18 mouse cellular contexts compared by ENCODE assay signal in the genomic region with DNA sequence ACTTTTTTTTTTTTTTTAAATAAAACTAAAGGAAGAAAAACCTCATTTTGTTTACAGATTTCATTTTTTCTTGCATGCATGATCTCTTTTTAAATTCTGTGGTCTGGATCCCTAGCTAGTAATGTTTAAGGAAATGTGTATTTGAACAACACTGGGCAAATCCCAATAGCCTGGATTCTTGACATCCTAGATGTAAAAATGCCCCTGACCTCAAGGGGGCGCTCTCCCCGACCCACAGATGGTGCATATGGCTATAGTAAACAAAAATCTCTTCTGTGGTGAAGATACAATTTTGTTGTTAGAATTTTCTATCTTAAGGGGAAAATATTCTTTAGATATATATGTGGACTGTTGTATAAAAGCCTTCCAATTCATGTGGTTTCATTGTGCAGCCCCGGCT.
DNase-seq lines count a peak whose midpoint lies in the region; ATAC-seq and TF ChIP-seq lines count a peak whose summit lies in the region.
"Had no signal": no experiment of that assay in that cellular context is flagged by ENCODE, and none has a peak within 500 bp of the region (broad histone marks: within the 10 kb centered on the region; RNA-seq: fewer than 3 reads in every experiment).

No protein-coding gene starts in this region.

- no peaks in the 10 kb centered on the region for H3K9me3 ChIP-seq in hindbrain, postnatal 0 days (ENCODE audit: low read length)
- no peaks in the 10 kb centered on the region for H3K9me3 ChIP-seq in hindbrain, embryonic 10.5 days
- H3K9me3 ChIP-seq: embryonic facial prominence, embryonic 12.5 days; forebrain, embryonic 12.5 days; heart, embryonic 15.5 days; liver, embryonic 13.5 days; megakaryocyte, embryonic 14.5 days had no signal

- no peaks in the 10 kb centered on the region for H3K27me3 ChIP-seq in hindbrain, postnatal 0 days (ENCODE audit: insufficient read depth, low read length)
- no peaks in the 10 kb centered on the region for H3K27me3 ChIP-seq in hindbrain, embryonic 10.5 days (ENCODE audit: insufficient read depth, poor library complexity, severe bottlenecking)
- H3K27me3 ChIP-seq: embryonic facial prominence, embryonic 12.5 days; forebrain, embryonic 12.5 days; heart, embryonic 15.5 days; liver, embryonic 13.5 days; megakaryocyte, embryonic 14.5 days had no signal

- no peaks in the 10 kb centered on the region for H3K36me3 ChIP-seq in hindbrain, postnatal 0 days (ENCODE audit: insufficient read depth, low read length)
- no peaks in the 10 kb centered on the region for H3K36me3 ChIP-seq in hindbrain, embryonic 10.5 days
- H3K36me3 ChIP-seq: embryonic facial prominence, embryonic 12.5 days; forebrain, embryonic 12.5 days; heart, embryonic 15.5 days; liver, embryonic 13.5 days had no signal

- no peak overlapping the region for H3K9ac ChIP-seq in hindbrain, postnatal 0 days (replicated peaks; ENCODE audit: low read length)
- H3K9ac ChIP-seq: embryonic facial prominence, embryonic 12.5 days; forebrain, embryonic 12.5 days; heart, embryonic 15.5 days; liver, embryonic 13.5 days had no signal

- H3K27ac ChIP-seq in hindbrain, postnatal 0 days: no peak overlapping the region
- H3K27ac ChIP-seq in hindbrain, embryonic 10.5 days: no peak overlapping the region
- H3K27ac ChIP-seq: embryonic facial prominence, embryonic 12.5 days; forebrain, embryonic 12.5 days; heart, embryonic 15.5 days; liver, embryonic 13.5 days had no signal

- no peak for DNase-seq in hindbrain, postnatal 0 days (ENCODE audit: low spot score)
- DNase-seq in hindbrain, embryonic 10.5 days (ENCODE audit: low spot score): no peak
- peak; percentile 13 for DNase-seq in thymus, postnatal 4 days
- DNase-seq in thymus, postnatal 25 days: no peak
- DNase-seq in WW6 (ENCODE audit: low read depth, low spot score): peak; percentile 4
- no peak for DNase-seq in right cerebral cortex, postnatal 10 days (ENCODE audit: low spot score in 2 of 2)
- DNase-seq in spleen, postnatal 4 days (ENCODE audit: low spot score in 2 of 2): no peak
- DNase-seq: adrenal gland, postnatal 36 days; cerebellum, adult 9-10 months; gastrocnemius, postnatal 25 days; kidney, postnatal 25 days; liver, embryonic 13.5 days had no signal

- no peaks in the 10 kb centered on the region for H3K4me1 ChIP-seq in hindbrain, postnatal 0 days (ENCODE audit: insufficient read depth, low read length)
- H3K4me1 ChIP-seq in hindbrain, embryonic 10.5 days (replicated peaks): no peaks in the 10 kb centered on the region
- H3K4me1 ChIP-seq: embryonic facial prominence, embryonic 12.5 days; heart, embryonic 15.5 days; liver, embryonic 13.5 days; megakaryocyte, embryonic 14.5 days had no signal

- ATAC-seq in hindbrain, postnatal 0 days: no peak
- ATAC-seq in megakaryocyte-erythroid progenitor cell, adult 5-6 weeks (replicated peaks; ENCODE audit: low FRiP score, low TSS enrichment, poor library complexity, severe bottlenecking): no peak
- ATAC-seq: hindbrain, embryonic 16.5 days had no signal

- H3K4me3 ChIP-seq in hindbrain, postnatal 0 days (ENCODE audit: low read length): no peak overlapping the region
- H3K4me3 ChIP-seq in hindbrain, embryonic 10.5 days: no peak overlapping the region
- H3K4me3 ChIP-seq: embryonic facial prominence, embryonic 12.5 days; forebrain, embryonic 12.5 days; heart, embryonic 15.5 days; liver, embryonic 13.5 days; megakaryocyte, embryonic 14.5 days had no signal

- 33% methylated on average over 3 of the region's 3 CpGs for WGBS in hindbrain, postnatal 0 days
- WGBS in hindbrain, embryonic 10.5 days: 38% methylated on average over 3 of the region's 3 CpGs

- H3K4me2 ChIP-seq in hindbrain, postnatal 0 days (ENCODE audit: low read depth, low read length): no peak overlapping the region
- H3K4me2 ChIP-seq: embryonic facial prominence, embryonic 12.5 days; forebrain, embryonic 12.5 days; heart, embryonic 15.5 days; liver, embryonic 13.5 days had no signal

- TF ChIP-seq CTCF in hindbrain, postnatal 0 days (IDR thresholded peaks at IDR 0.05; ENCODE audit: low read depth): peak; percentile 45

Comparison
In these comparisons a context has a peak if more than half of its experiments do, and no peak if none do; other contexts are left out.
1. DNase-seq: peak in thymus, postnatal 4 days (single experiment) and WW6 (single experiment); none in hindbrain, postnatal 0 days (single experiment), hindbrain, embryonic 10.5 days (single experiment), thymus, postnatal 25 days (single experiment), right cerebral cortex, postnatal 10 days (0 of 2) and spleen, postnatal 4 days (0 of 2).